Mouse (Mus musculus) retina, postnatal 7 days (tissue): ENCODE results near the gene Dand5.

ENCODE experiments used
- DNase-seq: peaks from one replicate; pipeline ENCODE4 v3.0.0-alpha.2; 2012; ENCODE audit warnings: low read depth, low spot score

Gene Dand5

DNA sequence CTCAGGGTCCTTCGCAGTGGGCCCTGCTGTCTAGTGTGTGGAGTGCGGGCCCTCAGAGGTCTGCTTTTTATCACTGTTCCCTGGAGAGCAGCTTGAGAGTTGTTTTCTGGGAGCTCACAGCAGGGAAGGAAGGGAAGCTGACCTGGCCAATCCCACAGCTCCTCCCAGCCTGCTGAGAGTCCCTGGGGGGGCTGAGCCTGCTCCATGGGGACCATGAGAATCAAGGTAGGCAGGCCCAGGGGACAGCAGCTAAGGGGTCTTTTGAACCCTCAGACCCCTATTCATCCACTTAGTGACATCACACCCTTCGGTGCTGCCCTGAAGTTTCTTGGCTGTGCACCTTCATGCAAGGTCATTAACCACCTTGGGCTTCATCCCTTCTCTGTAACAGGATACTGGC lies at the start of gene Dand5:
Gene Dand5, minus strand, starts transcription at position 101 of the 400 bp plus-strand sequence.
- DNase-seq = no peak

GRCm38 (mm10) chr8:84871376-84872308 lies 49.0 kb upstream of the Dand5 start, which contains the start of gene Syce2:
Gene Syce2, plus strand, starts transcription at chr8:84872111.
- peak; percentile 67 for DNase-seq

GRCm38 (mm10) chr8:84856864-84857441 lies 34.3 kb upstream of the Dand5 start, which contains the start of gene Farsa:
Gene Farsa, plus strand, starts transcription at chr8:84856989.
- DNase-seq = peak; percentile 95

DNA sequence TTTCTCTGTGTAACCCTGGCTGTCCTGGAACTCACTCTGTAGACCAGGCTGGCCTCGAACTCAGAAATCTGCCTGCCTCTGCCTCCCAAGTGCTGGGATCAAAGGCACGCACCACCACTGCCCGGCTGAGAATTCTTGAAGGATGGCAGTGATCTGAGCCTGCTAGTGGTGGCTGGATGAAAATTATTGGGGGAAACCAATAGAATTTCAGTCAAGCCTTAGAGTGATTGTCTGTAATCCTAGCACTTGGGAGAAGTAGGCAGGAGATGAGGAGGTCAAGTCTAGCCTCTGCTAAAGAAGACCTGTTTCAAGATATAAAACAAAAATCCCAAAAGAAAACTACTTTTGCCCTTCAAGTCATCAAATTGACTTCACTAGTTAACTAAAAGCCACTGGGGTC lies 33.8 kb upstream of the Dand5 start:
- no peak for DNase-seq

DNA sequence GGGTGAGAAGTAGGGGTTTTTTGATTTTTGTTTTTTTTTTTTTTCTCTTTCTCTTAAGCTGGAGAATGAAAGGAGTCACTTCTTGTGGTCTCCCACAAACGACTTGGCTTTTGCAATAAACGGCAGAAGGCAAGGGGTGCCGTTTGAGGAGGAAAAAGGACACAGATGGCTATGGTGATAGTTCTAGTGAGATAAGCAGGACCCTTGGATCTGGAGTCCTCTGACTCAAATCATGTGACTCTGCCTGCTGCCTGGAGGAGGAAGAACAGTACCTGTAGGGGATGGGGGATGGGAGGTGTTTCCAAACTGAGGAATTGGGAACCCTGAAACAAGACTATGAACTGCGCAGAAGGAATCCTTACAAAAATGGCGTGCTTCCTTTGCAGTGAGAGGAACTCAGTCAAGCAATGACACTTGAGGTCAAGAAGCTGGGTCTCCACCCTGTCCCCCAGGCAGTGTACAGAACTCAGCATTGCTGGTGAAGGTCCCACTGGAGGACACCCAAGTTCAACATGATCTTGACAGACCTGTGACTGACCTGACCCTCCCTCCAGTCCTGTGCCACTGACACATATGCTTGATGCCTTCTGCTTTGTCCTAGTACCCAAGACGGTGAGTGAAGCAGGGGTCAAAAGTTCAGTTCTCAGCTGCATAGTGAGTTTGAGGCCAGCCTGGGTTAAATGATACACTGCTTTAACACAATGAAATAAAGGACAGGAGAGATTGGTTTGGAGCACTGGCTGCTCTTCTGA lies 25.2 kb upstream of the Dand5 start:
- DNase-seq = no peak

DNA sequence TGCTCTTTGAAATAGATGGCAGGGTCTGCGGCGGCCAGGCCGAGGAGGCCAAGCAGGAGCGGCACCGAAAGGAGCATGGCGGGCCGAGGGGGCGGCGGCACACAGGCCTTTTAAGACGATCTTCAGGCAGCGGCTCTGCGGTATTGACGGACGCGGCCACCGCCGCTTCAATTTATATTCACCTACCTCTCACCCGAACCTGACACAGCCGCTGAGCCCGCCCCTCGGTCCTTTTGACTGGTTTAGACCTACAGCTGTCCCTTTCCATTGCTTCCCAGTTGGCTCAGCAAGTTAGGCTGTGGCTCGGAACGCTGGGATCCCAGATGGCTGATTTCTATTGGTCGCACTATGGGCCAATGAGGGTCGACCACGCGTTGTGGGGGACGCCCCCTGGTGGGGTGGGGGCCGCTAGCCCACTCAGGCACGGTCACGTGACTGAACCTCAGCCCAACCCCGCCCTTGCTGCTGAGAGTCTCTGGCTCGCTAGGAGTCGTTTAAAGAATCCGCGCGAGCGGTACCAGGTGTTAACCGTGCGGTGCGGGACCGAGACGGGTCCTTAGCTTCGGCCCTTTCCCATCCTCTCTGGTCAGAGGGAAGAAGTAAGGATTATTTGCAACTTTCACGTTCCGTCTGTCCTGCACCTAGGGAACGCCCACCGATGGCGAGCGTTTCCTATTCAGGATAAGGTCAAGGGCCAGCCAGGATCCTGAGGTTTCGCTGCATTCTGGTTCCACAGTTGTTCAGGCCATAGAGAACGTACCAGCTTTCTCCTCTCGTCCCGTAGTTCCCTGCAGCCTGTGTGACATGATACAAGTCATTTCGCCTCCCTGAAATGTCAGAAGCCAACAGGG lies 24.3 kb upstream of the Dand5 start, which contains the start of gene Calr:
Gene Calr, minus strand, starts transcription at position 213 of the 851 bp plus-strand sequence.
- DNase-seq = peak; percentile 99

GRCm38 (mm10) chr8:84846094-84846721 lies 23.6 kb upstream of the Dand5 start:
- DNase-seq = no peak

- DNase-seq = no peak
These were observed 22.9 kb upstream of the Dand5 start for GRCm38 (mm10) chr8:84845355-84846093.

DNA sequence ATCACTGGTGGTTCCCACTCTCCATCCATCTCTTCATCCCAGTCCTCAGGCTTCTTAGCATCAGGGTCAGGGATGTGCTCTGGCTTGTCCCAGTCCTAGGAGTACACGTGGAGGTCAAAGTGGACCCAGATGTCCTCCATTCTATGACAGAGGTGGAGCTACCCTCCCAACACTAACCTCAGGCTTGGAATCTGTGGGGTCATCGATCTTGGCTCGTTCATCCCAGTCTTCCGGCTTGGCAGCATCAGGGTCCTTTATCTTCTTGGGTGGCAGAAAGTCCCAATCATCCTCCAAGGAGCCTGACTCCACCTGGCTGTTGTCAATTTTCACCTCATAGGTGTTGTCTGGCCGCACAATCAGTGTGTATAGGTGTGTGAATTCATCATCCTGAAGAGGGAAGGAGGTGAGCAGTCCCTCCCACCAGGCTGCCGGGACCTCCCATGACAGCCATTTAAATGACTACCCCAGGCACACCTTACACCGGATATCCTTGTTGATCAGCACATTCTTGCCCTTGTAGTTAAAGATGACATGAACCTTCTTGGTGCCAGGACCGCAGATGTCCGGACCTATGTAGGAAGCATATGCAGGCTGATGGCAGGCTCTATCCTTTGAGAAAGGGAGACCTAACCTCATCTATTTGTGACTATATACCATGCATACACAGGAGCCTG lies 21.9 kb upstream of the Dand5 start:
- no peak for DNase-seq

GRCm38 (mm10) chr8:84841514-84841913 lies 18.9 kb upstream of the Dand5 start:
- DNase-seq = no peak

- peak; percentile 92 for DNase-seq
These were observed 17.8 kb upstream of the Dand5 start, which contains the start of gene Rad23a for GRCm38 (mm10) chr8:84840248-84840999. Gene Rad23a, minus strand, starts transcription at chr8:84840665.

GRCm38 (mm10) chr8:84839875-84840247 lies 17.2 kb upstream of the Dand5 start:
- DNase-seq = no peak

- no peak for DNase-seq
These were observed 16.8 kb upstream of the Dand5 start for GRCm38 (mm10) chr8:84839411-84839810.

GRCm38 (mm10) chr8:84838513-84838912 lies 15.9 kb upstream of the Dand5 start:
- DNase-seq = no peak

- no peak for DNase-seq
These were observed 15.4 kb upstream of the Dand5 start for GRCm38 (mm10) chr8:84837912-84838470.

GRCm38 (mm10) chr8:84837149-84837911 lies 14.7 kb upstream of the Dand5 start:
- DNase-seq = no peak
